Mouse (Mus musculus) limb, embryonic 12.5 days (tissue): ENCODE results near the gene Tuft1. TPM values are rescaled to one million over a fixed set of nuclear protein-coding genes. Genes with fewer than 3 reads are reported as not detected.

Source experiments
- polyA plus RNA-seq: library from polyadenylated mRNA; unstranded; fragments of >200 nt; fragmentation: Nextera tagmentation; extraction: Ambion mirVana; gene quantifications from 2 replicates; pipeline ENCODE4 v1.2.1, GENCODE M21; 2016

Gene Tuft1
- polyA plus RNA-seq, 1 experiment from 2014 or later: 4.3 TPM

Other genes with a start within 250 kb of the Tuft1 start
- 8.5 and 8.6 TPM in 2 replicates for gene Tdrkh, start 245.6 kb downstream of the Tuft1 start, polyA plus RNA-seq
- 69.3 and 69.9 TPM in 2 replicates for gene Mrpl9, start 215.6 kb downstream of the Tuft1 start, polyA plus RNA-seq
- 0.33 and 0.34 TPM in 2 replicates for gene Oaz3, start 215.0 kb downstream of the Tuft1 start, polyA plus RNA-seq
- gene Celf3, start 180.6 kb downstream of the Tuft1 start, polyA plus RNA-seq: 2.2 and 2.7 TPM in 2 replicates
- gene Riiad1, start 178.5 kb downstream of the Tuft1 start, polyA plus RNA-seq: 1.1 and 2.8 TPM in 2 replicates
- gene Snx27, start 76.2 kb downstream of the Tuft1 start, polyA plus RNA-seq: 58.7 and 64.1 TPM in 2 replicates
- gene Gm10972, start 15.8 kb downstream of the Tuft1 start, polyA plus RNA-seq: not detected in 2 replicates
- 0.18 and 0.20 TPM in 2 replicates for gene Selenbp2, start 34.7 kb upstream of the Tuft1 start, polyA plus RNA-seq
- 6.2 and 6.8 TPM in 2 replicates for gene Cgn, start 127.6 kb upstream of the Tuft1 start, polyA plus RNA-seq
- 21.0 and 23.0 TPM in 2 replicates for gene Pogz, start 178.7 kb upstream of the Tuft1 start, polyA plus RNA-seq
- gene Psmb4, start 228.1 kb upstream of the Tuft1 start, polyA plus RNA-seq: 316 and 330 TPM in 2 replicates